Mouse (Mus musculus) spleen, adult 2 months (tissue): ENCODE results near the gene Ddx47.

Source experiments
- CTCF ChIP-seq: fragments of 200-500 bp; IDR thresholded peaks from 2 replicates; pipeline ENCODE4 v1.5.1; 2011; ENCODE audit warnings: mild to moderate bottlenecking, inconsistent platforms; ENCODE audit not compliant: insufficient read depth, insufficient read length, insufficient replicate concordance; ENCODE audit errors: extremely low read depth
- POLR2A ChIP-seq: fragments of 200-500 bp; IDR thresholded peaks from 2 replicates; pipeline ENCODE4 v1.6.1; 2011; ENCODE audit warnings: low read depth, low read length, inconsistent platforms

GRCm38 (mm10) chr6:135053789-135054188 lies 42.4 kb downstream of the Ddx47 start:
- TF ChIP-seq CTCF (no peak), POLR2A (no peak)
